Mouse (Mus musculus) bone marrow, adult 2 months (tissue): ENCODE measurements around the gene Col4a1.

ENCODE experiments used
- CTCF ChIP-seq: fragments of 200-500 bp; IDR thresholded peaks from 2 replicates; pipeline ENCODE4 v1.5.1; 2011; ENCODE audit warnings: low read length, control low read depth; ENCODE audit not compliant: control insufficient read depth, insufficient read depth
- POLR2A ChIP-seq: fragments of 200-500 bp; IDR thresholded peaks from 2 replicates; pipeline ENCODE4 v1.6.1; 2011; ENCODE audit warnings: low read depth, mild to moderate bottlenecking, control low read depth, low read length, borderline replicate concordance; ENCODE audit not compliant: control insufficient read depth

DNA sequence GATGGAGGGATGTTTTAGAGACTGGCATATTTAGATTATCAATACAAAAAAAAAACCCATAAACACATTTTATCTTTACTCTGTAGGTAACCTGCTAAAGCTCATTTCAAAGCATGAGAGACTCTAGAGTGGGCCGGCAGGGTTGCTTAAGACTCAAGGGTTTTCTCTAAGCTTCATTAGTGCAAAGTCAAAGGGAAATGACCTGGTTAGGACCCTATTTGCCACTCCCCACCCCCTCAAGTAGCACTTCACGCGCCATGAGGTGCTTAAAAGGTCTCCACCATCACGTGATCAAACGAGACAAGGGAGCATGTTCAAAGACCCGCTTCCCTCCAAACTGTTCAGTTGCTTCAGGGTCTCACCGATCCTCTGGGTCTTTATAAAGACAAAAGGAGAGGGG is 63.9 kb downstream of the Col4a1 start:
- TF ChIP-seq POLR2A (no peak), CTCF (no peak)
